Mouse (Mus musculus): Measurements from ENCODE around the gene Abcc12.

Abcc12 gene

GRCm38 (mm10) chr8:86512131-86512792 lies 68.2 kb downstream of the Abcc12 start:
- no peak for DNase-seq (ENCODE audit: low spot score)

DNA sequence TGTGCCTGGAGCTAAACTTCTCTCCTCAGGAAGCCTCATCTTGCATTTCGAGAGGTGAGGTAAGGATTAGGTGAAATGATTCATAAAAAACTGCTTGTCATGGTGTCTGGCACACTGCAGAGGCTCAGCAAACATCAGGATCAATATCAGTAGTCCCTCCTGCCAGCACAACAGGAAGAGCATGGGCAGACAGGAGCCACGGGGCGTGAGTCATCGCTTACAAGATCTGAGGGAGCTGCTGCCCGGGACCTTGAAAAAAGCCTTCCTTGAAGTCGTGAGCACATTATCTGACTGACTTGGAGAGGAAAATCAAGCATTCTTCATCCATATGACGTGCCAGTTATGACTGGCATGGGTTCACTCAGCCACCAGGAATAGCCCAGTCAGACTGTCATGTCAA lies 79.1 kb downstream of the Abcc12 start:
- DNase-seq (ENCODE audit: low spot score), result no peak

DNA sequence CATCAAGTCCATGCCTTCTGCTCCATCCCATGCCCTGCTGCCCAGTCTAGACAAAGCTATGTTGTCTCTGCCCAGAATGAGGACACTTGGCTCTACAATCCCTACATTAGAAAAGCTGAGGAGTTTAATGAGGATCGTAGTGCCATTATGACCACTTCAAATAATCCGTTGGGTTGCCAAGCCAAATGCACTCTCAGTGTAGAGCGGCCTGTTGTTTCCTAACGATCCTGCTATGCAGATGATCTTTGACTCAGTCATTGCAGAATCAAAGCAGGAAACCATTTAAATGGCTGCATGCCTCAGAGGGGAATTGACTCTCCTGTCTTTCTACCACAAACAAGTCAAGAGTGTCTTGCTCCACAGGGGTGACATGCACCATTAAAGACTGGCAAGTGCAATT lies 85.4 kb downstream of the Abcc12 start:
- no peak for DNase-seq (ENCODE audit: low spot score)

DNA sequence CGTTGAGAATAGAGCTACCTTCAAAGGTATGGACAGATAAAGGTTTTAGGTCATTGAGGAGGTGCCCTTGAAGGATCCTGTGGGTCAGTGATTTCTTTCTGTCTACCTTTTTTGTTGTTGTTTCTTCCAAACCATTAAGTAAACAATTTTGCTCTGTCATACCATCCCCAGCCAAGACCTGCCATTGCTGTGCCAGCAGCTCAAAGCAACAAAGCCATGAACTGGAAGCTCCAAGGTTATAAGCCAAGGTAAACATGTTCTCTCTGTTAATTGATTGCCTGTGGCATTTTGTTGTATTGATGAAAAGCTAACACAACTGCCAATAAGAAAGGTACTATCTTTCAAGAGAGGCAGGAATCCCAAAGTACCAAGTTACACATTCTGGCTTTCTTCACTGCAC lies 86.6 kb downstream of the Abcc12 start:
- no peak for DNase-seq (ENCODE audit: low spot score)

DNA sequence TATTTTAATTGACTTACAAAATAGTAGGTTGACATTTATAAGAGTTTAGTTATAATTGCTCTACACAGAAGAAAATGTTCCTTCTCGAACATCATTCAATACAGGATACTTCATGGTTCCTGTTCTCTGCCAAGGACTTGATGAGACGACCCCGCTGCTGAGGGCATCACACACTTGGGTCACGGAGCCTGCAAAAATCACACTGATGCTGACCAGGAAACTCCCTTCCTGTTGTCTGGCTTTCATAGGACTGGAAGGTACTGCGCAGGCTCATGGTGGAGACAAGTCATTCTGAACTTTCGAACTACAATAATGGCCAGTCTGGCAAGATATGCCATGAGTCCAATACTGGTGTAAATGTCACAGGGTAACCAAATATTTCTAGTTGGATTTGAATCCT lies 95.1 kb downstream of the Abcc12 start:
- DNase-seq (ENCODE audit: low spot score), result no peak

GRCm38 (mm10) chr8:86484244-86484643 lies 96.2 kb downstream of the Abcc12 start:
- no peak for DNase-seq (ENCODE audit: low spot score)

DNA sequence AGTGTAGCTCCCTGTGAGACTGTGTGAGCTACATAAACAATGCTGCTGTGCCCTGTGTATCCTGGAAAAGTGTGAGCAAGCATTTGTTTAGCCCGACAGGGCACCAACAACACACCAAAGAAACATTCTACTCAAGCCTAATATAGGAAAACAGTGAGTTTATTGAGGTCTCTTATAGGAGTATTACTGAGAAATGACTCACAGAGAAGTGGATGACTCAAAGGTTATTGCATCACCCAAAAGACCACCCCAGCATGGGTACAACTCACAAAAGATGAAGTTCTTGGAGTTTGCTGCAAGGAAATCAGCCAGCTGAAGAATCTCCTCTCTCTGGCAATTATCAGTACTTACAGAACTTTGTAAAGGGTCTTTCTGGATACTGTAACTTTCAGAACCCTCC lies 98.4 kb downstream of the Abcc12 start:
- no peak for DNase-seq (ENCODE audit: low spot score)

- DNase-seq (ENCODE audit: low spot score), result no peak
Measured at GRCm38 (mm10) chr8:86475711-86476438, 104.6 kb downstream of the Abcc12 start.

DNA sequence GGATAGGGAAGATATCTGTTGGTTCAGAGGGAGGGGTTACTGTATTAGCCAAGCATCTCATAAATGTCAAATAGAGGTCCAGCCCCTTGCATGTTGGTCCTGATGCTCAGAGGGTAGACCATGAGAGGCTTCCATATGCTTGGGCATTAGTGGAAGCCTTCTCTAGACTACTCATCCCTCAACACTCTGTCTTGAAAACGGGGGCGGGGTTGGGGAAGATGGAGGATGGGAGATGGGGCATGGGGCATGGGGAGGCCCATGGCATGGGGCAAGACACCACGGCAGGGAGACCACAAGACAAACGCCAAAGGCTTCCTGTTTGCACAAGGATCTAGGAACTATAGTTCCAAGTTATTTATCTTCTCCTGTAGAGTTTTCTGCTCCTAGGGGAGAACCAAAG lies 106.0 kb downstream of the Abcc12 start:
- DNase-seq (ENCODE audit: low spot score), result no peak

- no peak for DNase-seq (ENCODE audit: low spot score)
Measured at GRCm38 (mm10) chr8:86473121-86473520, 107.4 kb downstream of the Abcc12 start.

DNA sequence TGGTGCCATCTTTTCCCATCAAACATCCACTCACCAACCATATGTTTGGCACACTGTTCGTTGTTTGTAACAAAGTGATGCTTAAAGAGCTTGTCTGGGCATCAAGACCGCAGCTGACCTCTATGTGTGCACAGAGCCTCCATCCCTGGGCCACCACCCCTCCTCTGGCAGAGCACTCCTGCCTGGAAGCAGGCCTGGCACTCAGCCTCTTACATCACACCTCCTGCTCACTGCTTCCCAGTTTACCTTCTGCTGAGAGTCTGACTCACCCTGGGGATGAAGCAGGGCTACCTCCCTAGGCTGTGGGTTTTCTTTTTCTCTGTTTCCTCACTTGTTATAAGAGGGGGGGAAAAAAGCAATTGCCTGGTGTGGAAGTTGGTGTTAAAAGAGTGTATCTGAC lies 109.8 kb downstream of the Abcc12 start:
- no peak for DNase-seq (ENCODE audit: low spot score)

DNA sequence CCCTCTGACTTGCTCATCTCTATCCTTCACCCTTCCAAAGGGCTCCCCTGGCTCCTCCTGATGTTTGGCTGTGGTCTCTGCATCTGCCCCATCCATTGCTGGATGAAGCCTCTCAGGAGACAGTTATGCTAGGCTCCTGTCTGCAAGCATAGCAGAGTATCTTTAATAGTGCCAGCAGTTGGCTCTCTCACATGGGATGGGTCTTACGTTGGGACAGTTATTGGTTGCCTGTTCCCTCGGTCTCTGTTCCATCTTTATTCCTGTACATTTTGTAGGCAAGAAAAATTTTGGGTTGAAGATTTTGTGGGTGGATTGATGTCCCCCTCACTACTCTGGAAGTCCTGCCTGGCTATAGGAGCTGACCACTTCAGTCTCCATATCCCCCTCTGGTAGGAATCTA lies 117.3 kb downstream of the Abcc12 start:
- DNase-seq (ENCODE audit: low spot score), result no peak

DNA sequence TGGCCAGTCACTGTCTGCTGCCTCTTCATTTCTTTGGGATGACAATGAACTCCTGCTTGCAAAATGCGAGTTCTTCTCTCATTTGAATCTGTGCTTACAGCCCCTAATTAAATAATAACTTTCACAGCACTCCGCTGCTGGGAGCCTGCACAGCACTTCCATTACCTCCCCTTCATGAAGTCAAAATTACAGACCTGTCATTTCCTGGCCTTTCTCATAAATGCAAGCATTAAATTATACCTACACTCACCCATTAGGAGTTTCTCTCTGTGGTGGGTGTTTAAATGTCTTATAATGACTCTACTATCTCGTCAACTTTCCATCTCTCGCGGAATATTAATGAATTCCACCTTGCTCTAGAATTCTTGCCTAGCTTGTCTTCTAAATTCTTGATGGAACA lies 120.1 kb downstream of the Abcc12 start:
- DNase-seq (ENCODE audit: low spot score), result no peak

- DNase-seq (ENCODE audit: low spot score), result no peak
Measured at GRCm38 (mm10) chr8:86453697-86454480, 126.6 kb downstream of the Abcc12 start.

- DNase-seq (ENCODE audit: low spot score), result no peak
Measured at GRCm38 (mm10) chr8:86449870-86450515, 130.5 kb downstream of the Abcc12 start.

DNA sequence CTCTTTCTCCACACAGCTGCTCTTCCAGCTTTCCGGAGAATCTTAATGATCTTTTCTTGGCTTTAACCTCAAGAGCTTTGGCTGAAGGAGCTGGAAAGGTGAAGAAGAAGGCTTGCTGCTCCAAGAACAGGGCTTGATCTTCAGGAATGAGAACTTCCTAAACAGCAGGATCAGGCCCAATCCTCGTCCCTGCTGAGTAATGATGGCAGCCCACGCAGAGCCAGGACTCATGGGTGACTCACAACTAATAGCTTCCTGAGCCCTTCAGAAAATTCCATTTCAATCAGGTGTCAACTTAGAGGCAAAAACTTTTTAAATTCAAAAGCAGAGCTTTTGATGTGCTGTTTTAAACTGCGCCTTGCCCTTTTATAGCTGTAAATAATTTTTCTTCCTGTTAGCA lies 135.0 kb downstream of the Abcc12 start:
- DNase-seq (ENCODE audit: low spot score), result no peak

DNA sequence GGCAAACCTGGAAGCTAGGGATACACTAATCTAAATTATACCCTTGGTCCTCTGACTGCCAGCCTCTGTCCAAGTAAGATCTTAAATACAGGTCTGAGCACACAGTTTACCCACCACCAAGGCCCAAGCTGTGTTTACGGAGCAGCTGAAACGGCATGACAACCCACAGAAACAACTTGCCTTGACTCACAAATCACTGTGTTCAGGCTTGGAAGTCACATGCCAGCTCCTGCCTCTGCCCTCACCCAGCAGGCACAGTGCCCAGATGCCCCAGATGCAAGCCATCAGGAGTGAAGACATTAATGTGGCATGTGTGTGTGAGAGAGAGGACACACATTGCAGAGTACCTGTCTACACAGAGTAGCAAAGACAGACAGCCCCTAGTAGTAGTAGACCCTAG lies 136.7 kb downstream of the Abcc12 start:
- no peak for DNase-seq (ENCODE audit: low spot score)

GRCm38 (mm10) chr8:86438983-86439299 lies 141.5 kb downstream of the Abcc12 start:
- no peak for DNase-seq (ENCODE audit: low spot score)

DNA sequence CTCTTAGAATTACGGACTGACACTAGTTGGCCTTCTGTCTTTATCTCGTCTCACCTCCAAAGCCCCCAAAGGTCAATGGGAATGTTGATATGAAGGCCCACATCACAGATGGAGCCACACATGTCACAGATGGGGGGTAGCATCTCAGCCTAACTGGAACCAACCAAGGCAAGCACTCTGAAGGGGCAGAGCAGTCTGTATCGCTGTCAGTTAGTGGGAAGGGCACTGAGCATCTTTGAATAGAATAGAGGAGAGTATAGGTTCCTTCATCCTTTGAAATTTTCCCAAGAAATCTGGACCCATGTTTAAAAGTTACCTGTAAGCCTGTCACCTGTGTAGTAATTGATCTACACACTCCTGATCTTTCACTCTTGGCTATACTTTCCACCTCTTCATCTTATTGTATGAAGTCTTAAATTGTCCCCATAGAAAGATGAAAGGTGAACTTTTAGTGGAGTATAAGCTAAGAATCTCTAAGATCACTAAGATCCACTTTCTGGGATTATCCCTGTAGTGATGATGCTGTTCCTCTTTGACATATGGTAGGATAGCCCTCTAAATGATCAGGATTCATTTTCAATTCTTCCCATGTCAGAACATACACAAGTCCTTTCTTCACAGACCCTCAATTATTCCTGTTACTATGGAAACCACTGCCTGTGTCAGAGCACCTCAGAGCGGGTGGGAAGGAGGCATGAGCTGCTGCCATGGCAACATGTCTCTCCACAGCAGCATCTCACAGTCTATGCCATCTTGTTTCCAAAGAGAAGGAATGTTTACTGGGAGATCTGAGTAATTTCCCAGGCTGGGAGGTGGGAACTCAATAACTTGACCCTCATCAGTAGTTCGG lies 142.1 kb downstream of the Abcc12 start:
- no peak for DNase-seq (ENCODE audit: low spot score)

DNA sequence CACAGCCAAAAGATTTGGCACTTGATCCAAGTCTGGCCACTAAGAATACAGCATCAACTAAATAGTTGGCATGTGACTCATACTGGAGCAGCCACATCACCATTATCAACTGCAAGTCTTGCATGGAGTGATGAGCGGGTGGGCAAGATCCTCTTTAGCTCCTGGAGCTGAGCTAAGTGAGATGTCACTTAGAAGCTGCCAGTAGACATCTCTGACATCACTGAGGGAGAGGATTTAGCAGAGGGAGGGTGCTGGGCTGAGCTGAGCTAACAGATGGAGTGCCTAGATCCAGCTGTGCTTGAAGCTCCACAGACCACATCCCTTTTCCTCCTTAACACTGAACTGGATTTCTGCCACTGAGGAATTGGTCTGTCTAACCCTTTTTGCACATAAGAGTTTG lies 143.1 kb downstream of the Abcc12 start:
- DNase-seq (ENCODE audit: low spot score), result no peak
